Mouse (Mus musculus) ES-E14 (cell line): Measurements from ENCODE around the gene Ykt6.

Experiments
- MAFK ChIP-seq: IDR thresholded peaks from 2 replicates; pipeline ENCODE4 v1.6.1; 2014; ENCODE audit warnings: mild to moderate bottlenecking, low read depth, low read length, inconsistent platforms; ENCODE audit not compliant: insufficient read depth
- ZC3H11A ChIP-seq: IDR thresholded peaks from 2 replicates; pipeline ENCODE4 v1.6.1; 2012; ENCODE audit warnings: low read depth, mild to moderate bottlenecking, inconsistent platforms, low read length, borderline replicate concordance

DNA sequence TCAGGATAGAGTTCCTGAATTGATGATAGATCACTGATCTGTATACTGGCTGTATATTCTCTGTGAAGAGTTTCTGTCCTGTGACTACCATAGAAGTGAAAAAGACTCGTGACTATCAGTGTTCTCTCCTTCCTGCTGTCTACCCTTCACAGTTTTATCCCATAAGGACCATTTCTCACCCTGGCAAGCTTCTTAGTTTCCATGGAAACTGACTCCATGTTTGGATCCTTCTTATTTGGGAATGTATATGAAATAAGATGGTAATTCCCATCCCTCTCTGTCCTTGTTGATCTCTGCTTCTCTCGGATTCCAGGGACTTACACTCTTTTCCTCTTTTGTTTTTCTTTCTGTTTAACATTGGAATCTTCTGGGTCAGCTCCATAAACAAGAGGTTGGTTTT, 4.6 kb downstream of the Ykt6 start:
- no peak for TF ChIP-seq ZC3H11A
- no peak for TF ChIP-seq MAFK
